Mouse (Mus musculus) liver, embryonic 18 days (tissue): ENCODE results near the gene Gm7145. TPM values are rescaled to one million over a fixed set of nuclear protein-coding genes. Genes with fewer than 3 reads are reported as not detected.

ENCODE experiments used
- polyA plus RNA-seq: library from polyadenylated mRNA; depleted of rRNA; stranded (reverse); fragments of >200 nt; gene quantifications from 2 replicates; pipeline ENCODE4 v1.2.3, GENCODE M21; 2012; rRNA removed

Gm7145 gene
- polyA plus RNA-seq: not detected in 2 replicates

GRCm38 (mm10) chr1:117965639-117966038 lies at the start of gene Gm7145:
Gene Gm7145 (plus strand): TSS chr1:117965939.

GRCm38 (mm10) chr1:117927715-117928114 lies 38.0 kb upstream of the Gm7145 start, which contains the start of gene Gm28168:
Gene Gm28168 (plus strand): TSS chr1:117928015.

Other genes with a start within 250 kb of the Gm7145 start
- not detected in 2 replicates for gene B020011L13Rik, start 184.8 kb upstream of the Gm7145 start, polyA plus RNA-seq
- not detected in 2 replicates for gene Gm28360, start 135.9 kb upstream of the Gm7145 start, polyA plus RNA-seq
- gene Gm28168, start 37.9 kb upstream of the Gm7145 start, polyA plus RNA-seq: not detected in 2 replicates
- not detected in 2 replicates for gene Gm29106, start 210.6 kb downstream of the Gm7145 start, polyA plus RNA-seq